Mouse (Mus musculus) left cerebral cortex, adult 2 months (tissue): ENCODE data around the gene Dhx15. TPM values are rescaled to one million over a fixed set of nuclear protein-coding genes. Genes with fewer than 3 reads are reported as not detected.

Source experiments
- DNase-seq, 2 experiments: peaks; one replicate each; pipeline ENCODE4 v3.0.0; 2021 to 2022; ENCODE audit warnings: low spot score in 2 of 2, mixed read lengths in 1 of 2; ENCODE audit errors: extremely low spot score in 1 of 2
- H3K27ac ChIP-seq: fragments of 200-600 bp; 2 replicates; pipeline ENCODE4 v1.8.1; 2022
- H3K4me3 ChIP-seq: fragments of 200-600 bp; 2 replicates; pipeline ENCODE4 v1.8.1; 2022
- CTCF ChIP-seq: fragments of 200-600 bp; IDR thresholded peaks from 2 replicates; pipeline ENCODE4 v1.8.1; 2022; ENCODE audit warnings: antibody characterized with exemption, mild to moderate bottlenecking, moderate library complexity
- intact Hi-C: fragments of 180-260 bp; cut with DNase I; formaldehyde crosslinking; loops from one replicate; pipeline ENCODE4 v1.15.1; 2025
- total RNA-seq, 2 experiments: library from RNA; stranded (reverse); gene quantifications; 2 replicates each; pipeline ENCODE4 v1.2.3; 2021

Gene Dhx15
- total RNA-seq, 2 experiments from 2014 or later, result 87.9 to 93.0 TPM

DNA sequence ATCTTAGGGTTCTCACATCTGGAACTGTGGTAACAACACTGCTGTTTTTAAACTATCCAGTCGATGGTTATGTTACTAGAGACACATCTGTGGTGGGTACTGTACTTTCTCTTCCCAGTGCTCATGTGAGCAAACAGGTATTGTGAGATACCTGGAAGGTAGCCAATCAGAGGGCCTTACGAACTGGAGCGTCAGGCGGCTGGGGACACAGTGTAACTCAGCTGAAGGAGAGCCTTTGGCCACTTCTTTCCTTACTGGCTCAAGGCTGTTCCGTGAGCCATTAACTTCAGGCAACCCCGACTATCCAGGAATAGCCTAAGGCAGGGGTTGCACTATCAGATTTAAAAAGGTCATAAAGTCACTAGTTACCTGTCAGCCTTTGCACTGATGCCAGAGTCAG is 51.5 kb downstream of the Dhx15 start:
- intact Hi-C loops, result loop anchor here (5.0 kb wide), 1 partner anchor 253 kb away; no protein-coding TSS in a partner anchor
- TF ChIP-seq CTCF, result no peak
- H3K27ac ChIP-seq, result no peak overlapping the region

DNA sequence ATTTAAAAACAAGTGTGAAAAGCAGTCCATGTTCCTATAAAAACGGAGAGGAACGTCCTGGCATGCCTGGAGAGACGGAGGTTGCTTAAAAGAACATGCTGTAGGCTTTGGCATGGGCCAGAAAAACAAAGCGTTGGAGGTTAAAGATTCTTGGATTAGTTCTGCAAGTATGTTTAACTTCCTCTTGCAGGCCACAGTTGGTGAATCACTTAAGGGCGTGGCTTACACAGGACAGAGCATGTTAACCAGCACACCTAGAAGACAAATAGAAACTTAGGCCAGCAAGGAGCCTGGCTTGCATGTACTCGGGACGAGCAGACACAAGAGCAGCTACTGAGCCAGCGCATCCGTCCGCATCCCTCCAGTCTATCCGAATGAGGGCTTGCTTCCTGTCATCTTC is 52.2 kb downstream of the Dhx15 start:
- intact Hi-C loops, result loop anchor here (5.0 kb wide), 1 partner anchor 254 kb away; no protein-coding TSS in a partner anchor
- DNase-seq, result no peak
- Histone ChIP-seq H3K4me3 (no peak overlapping the region), H3K27ac (no peak overlapping the region)
- no peak for TF ChIP-seq CTCF

More for the DNA sequence above, 51.5 kb downstream of the Dhx15 start:
- no peak overlapping the region for H3K4me3 ChIP-seq
- no peak for DNase-seq

DNA sequence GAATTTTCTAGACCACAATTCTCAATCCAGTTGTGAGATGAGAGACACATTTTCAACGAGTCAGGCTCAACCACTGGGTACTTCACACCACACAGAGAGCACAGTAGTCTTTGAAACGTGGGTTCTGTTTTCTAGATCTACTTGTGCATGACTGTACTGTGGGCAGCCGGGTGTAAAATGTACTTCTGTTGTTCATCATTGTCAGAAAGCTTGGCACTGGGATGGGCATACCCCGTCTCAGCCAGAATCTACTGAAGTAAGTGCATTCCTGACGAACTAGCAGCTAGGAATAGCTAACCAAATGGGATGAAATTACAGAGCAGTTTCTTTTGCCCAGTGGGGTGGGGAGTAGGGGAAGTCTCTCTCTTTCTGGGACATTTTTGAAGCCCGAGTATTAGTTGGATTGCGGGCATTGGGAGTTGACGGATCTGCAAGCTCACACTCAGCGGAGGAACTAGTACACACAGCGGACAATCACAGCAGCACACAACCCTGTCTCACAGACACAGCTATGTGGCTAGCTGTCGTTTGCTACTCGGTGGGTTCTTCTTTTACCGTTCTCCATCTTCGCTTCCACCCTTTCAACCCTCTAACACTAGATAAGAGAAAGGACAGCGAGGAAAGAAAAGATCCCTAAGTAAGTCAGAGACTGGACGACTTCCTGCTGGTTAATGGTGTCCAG is 54.7 kb downstream of the Dhx15 start:
- Histone ChIP-seq H3K4me3 (no peak overlapping the region), H3K27ac (no peak overlapping the region)
- no peak for TF ChIP-seq CTCF
- intact Hi-C loops, result loop anchor here (5.0 kb wide), 1 partner anchor 257 kb away; no protein-coding TSS in a partner anchor
- no peak for DNase-seq

DNA sequence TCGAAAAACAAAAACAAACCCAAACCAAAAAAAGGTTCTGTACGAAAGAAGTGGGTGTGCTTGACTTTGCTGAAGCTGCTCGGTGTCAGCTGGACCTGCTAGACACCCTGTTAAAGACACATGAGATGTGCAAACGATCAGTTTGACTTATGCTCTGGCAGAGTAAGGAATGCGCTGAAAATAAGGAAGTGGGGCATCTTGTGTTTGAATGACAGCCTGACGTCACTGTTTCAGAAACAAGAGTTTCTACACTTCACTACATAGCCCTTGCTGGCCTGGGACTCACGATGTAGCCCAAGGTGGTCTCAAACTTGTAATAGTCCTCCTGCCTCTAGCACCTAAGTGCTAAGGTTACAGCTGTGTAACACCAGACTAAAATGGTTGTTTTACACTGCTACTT is 57.5 kb downstream of the Dhx15 start:
- no peak overlapping the region for H3K27ac ChIP-seq
- no peak overlapping the region for H3K4me3 ChIP-seq
- TF ChIP-seq CTCF, result no peak
- intact Hi-C loops, result loop anchor here (5.0 kb wide), 1 partner anchor 389 kb away; no protein-coding TSS in a partner anchor
- no peak for DNase-seq

DNA sequence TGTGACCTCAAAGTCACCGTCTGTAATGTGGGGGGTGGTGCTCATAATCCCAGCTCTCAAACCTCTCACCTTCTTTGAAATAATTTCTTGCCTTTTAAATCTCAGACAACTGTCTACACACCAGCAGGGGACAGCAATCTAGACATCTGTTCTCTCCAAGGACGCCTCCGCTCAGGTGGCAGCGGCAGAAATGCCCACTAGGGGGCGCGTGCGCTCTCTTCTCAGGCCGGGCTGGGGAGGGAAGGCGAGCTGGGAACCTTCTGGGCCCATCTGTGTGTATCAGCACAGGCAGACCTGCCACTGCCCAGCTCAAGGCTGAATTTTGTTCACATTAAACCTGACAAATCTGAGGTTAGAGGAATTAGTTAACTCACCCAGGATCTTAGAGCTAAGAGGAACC is 58.2 kb downstream of the Dhx15 start:
- no peak overlapping the region for H3K27ac ChIP-seq
- DNase-seq, result peak in 1 of 2 experiments; percentile 58
- intact Hi-C loops, result loop anchor here (5.0 kb wide), 1 partner anchor 390 kb away; no protein-coding TSS in a partner anchor
- no peak overlapping the region for H3K4me3 ChIP-seq
- TF ChIP-seq CTCF, result peak; percentile 68

DNA sequence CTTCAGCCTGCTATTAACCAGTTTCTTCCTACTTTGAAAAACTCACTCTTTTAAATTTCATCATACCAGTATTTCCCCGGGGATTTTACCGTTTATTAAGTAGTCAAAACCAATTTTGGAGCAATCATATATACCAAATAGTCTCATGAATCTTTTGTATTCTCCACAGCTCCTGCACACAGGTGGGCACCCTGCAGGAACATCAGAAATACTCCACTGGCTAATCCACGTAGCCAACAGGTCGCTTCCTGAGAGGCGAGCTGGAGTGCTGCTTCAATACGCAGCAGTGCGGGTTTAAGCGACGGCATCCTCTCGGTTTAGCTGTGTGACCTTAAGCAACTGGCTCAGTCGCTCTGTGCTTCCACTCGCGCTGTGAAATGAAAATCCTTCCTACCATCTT is 58.9 kb downstream of the Dhx15 start:
- intact Hi-C loops, result loop anchor here (5.0 kb wide), 1 partner anchor 391 kb away; no protein-coding TSS in a partner anchor

DNA sequence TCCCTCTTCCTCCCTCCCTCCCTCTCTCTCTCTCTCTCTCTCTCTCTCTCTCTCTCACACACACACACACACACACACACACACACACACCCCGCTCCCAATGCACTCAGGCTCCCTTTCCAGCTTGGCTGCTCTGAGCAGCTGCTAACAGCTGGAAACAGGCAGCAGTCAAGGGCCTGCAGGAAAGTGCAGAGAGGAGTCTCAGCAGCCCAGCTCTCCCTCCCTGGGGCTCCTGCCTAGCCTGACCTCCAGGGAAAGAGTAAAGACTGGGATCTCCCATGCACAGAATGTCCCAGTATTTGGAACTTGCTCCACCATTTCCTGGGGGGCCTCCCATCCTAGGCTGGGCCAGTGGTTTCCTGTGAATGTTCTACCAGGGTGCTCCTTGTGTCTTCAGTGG is 59.8 kb downstream of the Dhx15 start:
- no peak for DNase-seq
- H3K4me3 ChIP-seq, result no peak overlapping the region
- intact Hi-C loops, result loop anchor here (5.0 kb wide), 1 partner anchor 392 kb away; no protein-coding TSS in a partner anchor
- H3K27ac ChIP-seq, result no peak overlapping the region
- TF ChIP-seq CTCF, result no peak

More for the DNA sequence above, 58.9 kb downstream of the Dhx15 start:
- H3K4me3 ChIP-seq, result no peak overlapping the region
- no peak for DNase-seq
- TF ChIP-seq CTCF, result no peak
- H3K27ac ChIP-seq, result no peak overlapping the region

DNA sequence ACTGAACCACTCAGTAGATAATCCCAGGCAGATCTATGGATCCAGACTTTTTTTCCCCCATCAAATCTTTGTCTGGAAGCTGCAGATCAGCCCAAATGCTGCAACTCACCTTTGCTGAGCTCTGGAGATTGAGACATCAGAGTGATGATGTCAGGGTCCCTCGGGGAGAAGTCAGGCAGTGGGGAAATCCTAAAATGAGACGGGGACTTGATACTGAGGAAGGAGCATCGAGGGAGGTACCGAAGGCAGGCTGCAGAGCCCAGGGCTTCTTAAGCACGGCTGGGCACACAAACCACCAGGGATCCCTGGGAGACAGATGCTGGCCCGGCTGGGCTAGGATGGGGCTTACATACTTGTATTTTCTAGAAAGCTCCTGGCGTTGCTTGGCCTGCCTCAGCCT is 64.1 kb downstream of the Dhx15 start:
- TF ChIP-seq CTCF, result no peak
- H3K4me3 ChIP-seq, result no peak overlapping the region
- H3K27ac ChIP-seq, result no peak overlapping the region
- intact Hi-C loops, result no loop called here
- no peak for DNase-seq

DNA sequence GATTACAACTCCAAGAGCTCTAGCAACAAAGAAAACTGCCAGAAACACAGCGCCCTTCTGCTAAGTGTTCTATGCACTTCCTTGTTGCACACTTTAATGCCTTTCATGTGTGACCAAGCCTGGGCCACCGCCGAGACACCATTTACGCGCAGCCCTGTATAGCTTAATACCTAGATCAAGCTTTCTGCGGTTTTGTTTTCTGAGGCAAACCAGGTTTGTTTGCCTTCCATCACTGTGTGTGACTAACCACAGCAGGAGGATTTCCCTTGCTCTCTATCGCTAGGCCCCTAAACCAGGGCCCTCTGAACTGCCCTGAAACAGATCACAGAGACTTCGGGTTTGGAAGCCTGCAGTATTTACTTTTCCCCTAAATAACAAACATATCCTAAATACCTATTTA is 64.5 kb downstream of the Dhx15 start:
- TF ChIP-seq CTCF, result no peak

DNA sequence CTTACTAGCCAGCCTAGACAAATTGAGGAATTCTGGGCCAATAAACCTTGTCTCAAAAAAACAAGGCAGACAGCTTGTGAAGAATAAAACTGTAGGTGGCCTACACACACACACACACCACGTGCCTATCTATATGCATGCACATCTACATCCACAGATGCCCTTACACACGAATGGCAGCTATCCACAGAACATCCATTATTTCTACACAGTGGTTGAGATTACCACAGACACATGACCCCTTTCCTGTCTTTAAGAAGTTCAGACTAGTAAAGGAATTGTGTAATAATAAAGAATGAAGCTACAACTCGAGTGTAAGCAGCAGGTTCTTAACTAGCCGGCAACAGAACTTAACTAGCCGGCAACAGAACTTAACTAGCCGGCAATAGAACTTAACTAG is 68.2 kb downstream of the Dhx15 start:
- intact Hi-C loops, result no loop called here

More for the DNA sequence above, 64.5 kb downstream of the Dhx15 start:
- intact Hi-C loops, result no loop called here
- no peak overlapping the region for H3K4me3 ChIP-seq
- no peak overlapping the region for H3K27ac ChIP-seq
- no peak for DNase-seq

DNA sequence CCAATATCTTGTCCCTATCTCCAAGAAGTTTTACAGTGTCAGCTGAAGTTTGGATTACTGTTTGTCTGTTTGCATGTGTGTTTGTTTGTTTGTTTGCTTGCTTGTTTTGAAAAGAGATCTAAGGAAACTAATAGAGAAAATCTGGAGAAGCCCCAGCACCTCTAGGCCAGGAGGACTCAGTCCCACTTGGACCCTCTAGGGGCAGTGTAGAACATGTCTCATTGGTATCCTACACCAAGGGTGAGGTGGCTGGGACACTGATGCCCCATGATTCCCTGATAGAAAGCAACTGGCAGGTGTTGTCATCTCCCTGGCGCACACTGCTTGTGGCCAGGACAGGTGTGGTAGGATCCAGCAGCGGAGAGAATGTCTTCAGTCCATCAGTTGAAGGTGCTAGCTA is 70.5 kb downstream of the Dhx15 start:
- no peak overlapping the region for H3K4me3 ChIP-seq
- H3K27ac ChIP-seq, result no peak overlapping the region
- peak; percentile 36 for TF ChIP-seq CTCF
- DNase-seq, result no peak
- intact Hi-C loops, result loop anchor here (5.0 to 10.0 kb wide), 3 partner anchors 272 to 535 kb away; no protein-coding TSS in a partner anchor

More for the DNA sequence above, 68.2 kb downstream of the Dhx15 start:
- no peak for DNase-seq
- no peak for TF ChIP-seq CTCF
- Histone ChIP-seq H3K4me3 (no peak overlapping the region), H3K27ac (no peak overlapping the region)

DNA sequence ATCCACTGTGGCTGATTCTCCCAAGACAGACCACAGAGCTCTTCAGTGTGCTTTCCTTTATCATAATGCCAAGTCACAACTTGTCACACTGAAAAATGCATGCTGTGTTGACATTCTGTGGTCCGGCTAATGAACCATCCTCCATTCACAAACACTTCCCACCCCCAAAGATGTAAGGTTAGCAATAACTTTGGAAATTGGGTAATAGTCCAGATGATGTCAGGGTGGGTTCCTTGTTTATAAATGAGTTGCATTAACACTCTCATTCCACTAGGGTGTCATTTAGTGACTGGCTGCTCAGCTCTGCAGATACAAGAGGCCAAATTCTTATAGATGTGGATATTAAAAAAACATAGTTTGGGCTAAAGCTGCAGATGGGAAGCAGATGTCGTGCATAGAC is 71.1 kb downstream of the Dhx15 start:
- peak; percentile 12 for TF ChIP-seq CTCF
- intact Hi-C loops, result loop anchor here (5.0 to 10.0 kb wide), 3 partner anchors 273 to 536 kb away; no protein-coding TSS in a partner anchor
- H3K4me3 ChIP-seq, result no peak overlapping the region
- H3K27ac ChIP-seq, result no peak overlapping the region
- no peak for DNase-seq
